Comparison of ENCODE assay signal across 8 mouse cellular contexts in the genomic region with DNA sequence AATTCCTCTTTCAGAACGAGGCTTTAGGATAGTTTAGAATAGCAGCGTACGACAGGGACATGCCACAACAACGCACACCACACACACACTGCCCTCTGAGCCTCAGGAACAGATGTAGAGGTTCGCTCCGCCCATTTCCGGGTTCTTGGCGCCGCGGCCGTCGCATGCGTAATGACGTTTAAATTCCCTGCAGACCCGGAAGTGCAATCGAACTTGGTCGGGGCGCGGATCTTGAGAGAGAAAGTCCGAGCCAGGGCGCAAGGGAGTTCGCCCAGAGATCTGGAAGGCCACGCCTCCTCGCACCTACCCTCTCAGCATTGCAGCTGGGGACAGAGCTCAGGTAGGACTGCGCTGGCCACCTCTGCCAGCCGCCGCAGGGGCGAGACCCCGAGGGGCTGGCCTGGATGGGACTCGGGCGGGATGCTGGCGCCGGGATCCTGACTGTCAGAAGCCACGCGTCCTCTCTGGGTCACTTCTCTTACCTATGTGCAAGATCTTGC. TPM values are rescaled to one million over a fixed set of nuclear protein-coding genes. Genes with fewer than 3 reads are reported as not detected.
DNase-seq lines count a peak whose midpoint lies in the region; ATAC-seq lines count a peak whose summit lies in the region.

No protein-coding gene starts in this region.

- peak; percentile 99 for ATAC-seq in megakaryocyte progenitor cell, adult 5-6 weeks (replicated peaks; ENCODE audit: poor library complexity)

- DNase-seq in adipocyte (ENCODE audit: low spot score): peak; percentile 93
- DNase-seq in embryo, embryonic 10 days (ENCODE audit: low spot score): peak; percentile 96
- DNase-seq in gastrocnemius, postnatal 10 days: peak; percentile 92
- DNase-seq in induced T-regulatory cell, adult 2 months (ENCODE audit: low read depth): peak; percentile 96
- DNase-seq in left cerebral cortex, adult 9 months (ENCODE audit: low spot score in 2 of 2): peak; percentile 71 to 95
- peak; percentile 92 for DNase-seq in right cerebral cortex, postnatal 14 days
- DNase-seq in urinary bladder, postnatal 36 days (ENCODE audit: low spot score in 2 of 2): peak; percentile 89 to 93

RNA-seq across cellular contexts. Expression of gene Fam172a, which starts 6.7 kb away (rescaled TPM):
- total RNA-seq in gastrocnemius, postnatal 10 days (2021): 10 to 100 TPM; 12.4 to 17.3 TPM
- 40.2 and 50.6 TPM in 2 replicates for total RNA-seq in megakaryocyte progenitor cell, adult 5-6 weeks (2015)
- total RNA-seq in megakaryocyte progenitor cell, adult 5-6 weeks (2017): 22.4 and 29.9 TPM in 2 replicates

Comparison
In these comparisons a context has a peak if more than half of its experiments do, and no peak if none do; other contexts are left out.
1. Peak in every context shown above with its lines: DNase-seq and ATAC-seq.